Mouse (Mus musculus) liver, embryonic 13.5 days (tissue): ENCODE measurements around the gene Mxra8. TPM values are rescaled to one million over a fixed set of nuclear protein-coding genes. Genes with fewer than 3 reads are reported as not detected.
A peak's percentile ranks its signal among the peaks of the same experiment; 100 is the strongest.

ENCODE experiments used
- ATAC-seq: fragments of 200-750 bp; cut with Nextera tagmentation; 2 replicates; pipeline ENCODE4 v1.8.0; 2017; ENCODE audit warnings: low read depth, mild to moderate bottlenecking, moderate number of reproducible peaks, moderate library complexity
- DNase-seq: peaks from one replicate; pipeline ENCODE4 v3.0.0; 2022
- H3K27ac ChIP-seq: fragments of 300-500 bp; sonication (generic); 2 replicates; pipeline ENCODE4 v1.5.1; 2015; ENCODE audit warnings: moderate library complexity, mild to moderate bottlenecking, inconsistent platforms
- H3K27me3 ChIP-seq: fragments of 300-500 bp; sonication (generic); 2 replicates; pipeline ENCODE4 v1.6.1; 2015; ENCODE audit warnings: mild to moderate bottlenecking, inconsistent platforms
- H3K36me3 ChIP-seq: fragments of 300-500 bp; sonication (generic); 2 replicates; pipeline ENCODE4 v1.6.1; 2015; ENCODE audit warnings: mild to moderate bottlenecking, inconsistent platforms
- H3K4me1 ChIP-seq: fragments of 300-500 bp; sonication (generic); replicated peaks from 2 replicates; pipeline ENCODE4 v1.6.1; 2015; ENCODE audit warnings: inconsistent platforms
- H3K4me2 ChIP-seq: fragments of 300-500 bp; sonication (generic); 2 replicates; pipeline ENCODE4 v1.6.1; 2015; ENCODE audit warnings: inconsistent platforms, mild to moderate bottlenecking, moderate library complexity
- H3K4me3 ChIP-seq: fragments of 300-500 bp; sonication (generic); replicated peaks from 2 replicates; pipeline ENCODE4 v1.5.1; 2015; ENCODE audit warnings: mild to moderate bottlenecking, inconsistent platforms
- H3K9ac ChIP-seq: fragments of 300-500 bp; sonication (generic); 2 replicates; pipeline ENCODE4 v1.6.1; 2015; ENCODE audit warnings: mild to moderate bottlenecking, inconsistent platforms
- H3K9me3 ChIP-seq: fragments of 300-500 bp; sonication (generic); replicated peaks from 2 replicates; pipeline ENCODE4 v1.6.1; 2016; ENCODE audit warnings: inconsistent platforms
- WGBS: fragments of 180-500 bp; shearing (Covaris S2); methylation state at CpG from one replicate; pipeline ENCODE4 v1.1.7; 2015; ENCODE audit not compliant: insufficient replicate concordance; 5-methylcytosine and 5-hydroxymethylcytosine counted together
- polyA plus RNA-seq: library from polyadenylated mRNA; unstranded; fragments of >200 nt; fragmentation: Nextera tagmentation; extraction: Ambion mirVana; gene quantifications from 2 replicates; pipeline ENCODE4 v1.2.1, GENCODE M21; 2015

Gene Mxra8
- polyA plus RNA-seq, 1 experiment from 2014 or later: 5.6 TPM

DNA sequence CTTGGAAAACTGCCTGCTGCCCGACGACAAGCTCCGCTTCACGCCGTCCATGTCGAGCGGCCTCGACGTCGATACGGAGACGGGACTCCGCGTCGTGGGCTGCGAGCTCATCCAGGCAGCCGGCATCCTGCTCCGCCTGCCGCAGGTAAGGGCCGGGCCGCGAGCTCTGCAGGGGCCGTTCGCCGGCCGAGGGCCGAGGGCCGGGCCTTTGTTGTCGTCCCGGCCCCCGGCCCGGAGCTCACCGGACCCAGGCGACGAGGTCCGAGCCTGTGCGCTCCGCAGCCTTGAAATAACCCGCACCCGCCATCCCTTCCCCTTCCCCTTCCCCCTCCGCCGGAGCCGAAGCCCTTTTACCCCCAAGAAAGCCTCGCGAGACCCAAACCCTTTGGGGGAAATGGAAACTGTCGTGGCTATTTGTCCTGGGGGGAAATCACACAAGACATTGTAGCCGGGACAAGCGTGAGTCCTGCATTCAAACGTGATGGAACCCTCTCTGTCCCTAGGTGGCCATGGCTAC is 26.8 kb upstream of the Mxra8 start:
- DNase-seq (no peak), ATAC-seq (peak; percentile 52)
- peaks cover 36% of the 10 kb centered on the region for H3K4me1 ChIP-seq
- H3K9ac ChIP-seq: peak overlapping the region; percentile 99
- peaks cover 76% of the 10 kb centered on the region for H3K36me3 ChIP-seq
- H3K4me2 ChIP-seq: peak overlapping the region; percentile 82
- H3K27ac ChIP-seq: peak overlapping the region; percentile 90
- WGBS: under 1% methylated on average over 49 of the region's 49 CpGs
- H3K4me3 ChIP-seq: peak overlapping the region; percentile 99
- no peaks in the 10 kb centered on the region for H3K9me3 ChIP-seq
- no peaks in the 10 kb centered on the region for H3K27me3 ChIP-seq

GRCm38 (mm10) chr4:155817533-155817932 is 21.9 kb upstream of the Mxra8 start:
- Histone ChIP-seq H3K4me3 (no peak overlapping the region), H3K4me2 (no peak overlapping the region), H3K36me3 (peaks cover 88% of the 10 kb centered on the region), H3K27ac (no peak overlapping the region), H3K9ac (no peak overlapping the region), H3K9me3 (no peaks in the 10 kb centered on the region), H3K4me1 (peaks cover 24% of the 10 kb centered on the region), H3K27me3 (no peaks in the 10 kb centered on the region)
- 79% methylated on average over 4 of the region's 4 CpGs for WGBS
- ATAC-seq (no peak), DNase-seq (no peak)

GRCm38 (mm10) chr4:155821025-155821424 is 18.5 kb upstream of the Mxra8 start:
- Histone ChIP-seq H3K27me3 (no peaks in the 10 kb centered on the region), H3K9ac (no peak overlapping the region), H3K36me3 (peaks cover 96% of the 10 kb centered on the region), H3K4me1 (no peaks in the 10 kb centered on the region), H3K4me2 (no peak overlapping the region), H3K9me3 (no peaks in the 10 kb centered on the region), H3K27ac (no peak overlapping the region), H3K4me3 (no peak overlapping the region)
- ATAC-seq (no peak), DNase-seq (peak; percentile 20)
- 77% methylated on average over 7 of the region's 7 CpGs for WGBS

- Histone ChIP-seq H3K27ac (no peak overlapping the region), H3K4me3 (no peak overlapping the region), H3K4me1 (no peaks in the 10 kb centered on the region), H3K36me3 (peaks cover 95% of the 10 kb centered on the region), H3K4me2 (no peak overlapping the region), H3K9me3 (no peaks in the 10 kb centered on the region), H3K27me3 (no peaks in the 10 kb centered on the region), H3K9ac (no peak overlapping the region)
- WGBS: 94% methylated on average over 16 of the region's 16 CpGs
- ATAC-seq: no peak
- DNase-seq: no peak
These were observed 16.0 kb upstream of the Mxra8 start for GRCm38 (mm10) chr4:155823443-155823842.

DNA sequence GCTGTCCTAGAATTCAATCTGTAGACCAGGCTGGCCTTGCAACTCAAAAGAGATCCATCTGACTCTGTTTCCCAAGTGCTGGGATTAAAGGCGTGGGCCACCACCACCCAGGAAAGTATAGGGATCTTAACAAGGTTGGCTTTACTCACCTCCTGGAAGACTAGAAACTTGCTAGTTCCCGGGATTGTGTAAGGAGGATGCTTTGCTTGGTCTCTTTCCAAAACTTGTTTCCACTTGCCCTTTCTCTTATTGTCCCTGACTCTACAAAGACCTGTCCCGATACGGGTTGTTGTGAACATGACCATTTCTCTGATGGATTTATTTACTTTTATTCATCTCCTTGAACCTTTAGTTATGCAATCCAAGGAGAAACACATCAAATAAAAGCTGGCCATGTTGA is 9.6 kb upstream of the Mxra8 start:
- no peak overlapping the region for H3K9ac ChIP-seq
- DNase-seq (no peak), ATAC-seq (no peak)
- no peaks in the 10 kb centered on the region for H3K27me3 ChIP-seq
- H3K36me3 ChIP-seq: peaks cover 47% of the 10 kb centered on the region
- H3K9me3 ChIP-seq: no peaks in the 10 kb centered on the region
- H3K4me1 ChIP-seq: peaks cover 32% of the 10 kb centered on the region
- H3K4me3 ChIP-seq: no peak overlapping the region
- H3K27ac ChIP-seq: peak overlapping the region; percentile 9; the same call in 1 of the 2 replicates
- 86% methylated on average over 4 of the region's 4 CpGs for WGBS
- H3K4me2 ChIP-seq: no peak overlapping the region

DNA sequence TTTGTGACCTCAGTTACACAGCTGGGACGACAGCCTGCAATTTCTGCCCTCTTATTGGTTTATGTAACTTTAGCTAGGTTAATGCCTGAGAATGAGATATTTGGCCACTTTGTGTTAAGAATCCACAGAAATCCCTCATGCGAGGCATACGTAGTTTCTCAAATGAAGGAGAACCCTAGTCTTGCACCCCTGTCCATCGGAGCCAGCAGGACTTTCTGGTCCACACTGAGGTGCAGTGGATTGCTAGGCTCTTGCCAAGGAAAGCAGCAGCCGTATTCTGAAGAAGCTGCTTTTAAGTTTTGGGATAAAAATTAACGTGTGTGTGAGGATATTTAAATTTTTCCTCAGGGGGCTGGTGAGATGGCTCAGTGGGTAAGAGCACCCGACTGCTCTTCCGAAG is 8.9 kb upstream of the Mxra8 start:
- H3K27ac ChIP-seq: peak overlapping the region; percentile 89
- peak overlapping the region; percentile 62 for H3K9ac ChIP-seq
- DNase-seq: no peak
- H3K36me3 ChIP-seq: peaks cover 40% of the 10 kb centered on the region
- peak overlapping the region; percentile 94 for H3K4me3 ChIP-seq
- H3K4me2 ChIP-seq: peak overlapping the region; percentile 92
- H3K27me3 ChIP-seq: no peaks in the 10 kb centered on the region
- WGBS: 50% methylated on average over 8 of the region's 8 CpGs
- peaks cover 32% of the 10 kb centered on the region for H3K4me1 ChIP-seq
- ATAC-seq: no peak
- H3K9me3 ChIP-seq: no peaks in the 10 kb centered on the region

DNA sequence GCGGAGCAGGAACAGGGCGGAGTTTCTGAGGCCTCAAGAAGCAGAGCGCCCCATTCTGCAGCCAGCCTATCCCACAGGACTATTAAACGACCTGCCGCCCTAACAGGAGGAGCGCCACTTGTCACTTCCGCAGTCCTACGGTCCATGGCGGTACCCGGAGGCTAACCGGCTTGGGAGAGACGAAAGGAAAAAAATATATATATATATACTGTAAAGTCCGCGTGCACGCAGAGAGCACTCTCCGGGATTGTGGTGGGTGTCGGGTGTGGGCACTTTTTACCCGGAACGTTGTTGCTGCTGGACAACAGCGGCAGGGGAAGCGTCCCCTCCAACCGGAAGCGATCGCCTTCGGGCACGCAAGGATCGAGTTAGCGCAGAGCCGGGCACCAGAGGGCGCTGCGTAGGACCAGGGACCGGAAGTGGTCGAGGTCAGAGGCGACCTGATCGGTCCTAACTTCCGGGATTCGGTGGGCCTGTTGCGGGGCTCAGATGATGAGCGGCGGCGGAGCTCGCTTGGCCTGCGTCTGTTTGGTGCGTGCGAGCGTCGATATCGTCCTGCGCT is 8.2 kb upstream of the Mxra8 start, which contains the start of gene Aurkaip1:
TSS of gene Aurkaip1 (plus strand) at position 68 of the 562 bp plus-strand sequence.
- peak within 1 kb of the TSS; percentile 94 for H3K9ac ChIP-seq
- H3K27ac ChIP-seq: peak within 1 kb of the TSS; percentile 89
- H3K36me3 ChIP-seq: peaks cover 36% of the 10 kb centered on the region
- ATAC-seq (peak; percentile 96), DNase-seq (peak; percentile 95)
- WGBS: under 1% methylated on average over 49 of the region's 49 CpGs
- no peaks in the 10 kb centered on the region for H3K9me3 ChIP-seq
- no peaks in the 10 kb centered on the region for H3K27me3 ChIP-seq
- H3K4me2 ChIP-seq: peak within 1 kb of the TSS; percentile 92
- H3K4me3 ChIP-seq: peak within 1 kb of the TSS; percentile 94
- H3K4me1 ChIP-seq: peaks cover 32% of the 10 kb centered on the region

- H3K36me3 ChIP-seq: peaks cover 31% of the 10 kb centered on the region
- peak overlapping the region; percentile 94 for H3K4me3 ChIP-seq
- H3K4me2 ChIP-seq: peak overlapping the region; percentile 92
- H3K4me1 ChIP-seq: peaks cover 32% of the 10 kb centered on the region
- peak overlapping the region; percentile 94 for H3K9ac ChIP-seq
- H3K9me3 ChIP-seq: no peaks in the 10 kb centered on the region
- WGBS: under 1% methylated on average over 25 of the region's 25 CpGs
- no peaks in the 10 kb centered on the region for H3K27me3 ChIP-seq
- DNase-seq (no peak), ATAC-seq (peak; percentile 11)
- peak overlapping the region; percentile 89 for H3K27ac ChIP-seq
These were observed 7.6 kb upstream of the Mxra8 start for GRCm38 (mm10) chr4:155831831-155832230.

GRCm38 (mm10) chr4:155832321-155832720 is 7.2 kb upstream of the Mxra8 start:
- ATAC-seq (no peak), DNase-seq (no peak)
- Histone ChIP-seq H3K36me3 (peaks cover 26% of the 10 kb centered on the region), H3K27me3 (no peaks in the 10 kb centered on the region), H3K4me2 (peak overlapping the region; percentile 92), H3K4me1 (peaks cover 32% of the 10 kb centered on the region), H3K27ac (peak overlapping the region; percentile 89), H3K9me3 (no peaks in the 10 kb centered on the region), H3K9ac (peak overlapping the region; percentile 94), H3K4me3 (peak overlapping the region; percentile 94)
- WGBS: 49% methylated on average over 10 of the region's 10 CpGs

DNA sequence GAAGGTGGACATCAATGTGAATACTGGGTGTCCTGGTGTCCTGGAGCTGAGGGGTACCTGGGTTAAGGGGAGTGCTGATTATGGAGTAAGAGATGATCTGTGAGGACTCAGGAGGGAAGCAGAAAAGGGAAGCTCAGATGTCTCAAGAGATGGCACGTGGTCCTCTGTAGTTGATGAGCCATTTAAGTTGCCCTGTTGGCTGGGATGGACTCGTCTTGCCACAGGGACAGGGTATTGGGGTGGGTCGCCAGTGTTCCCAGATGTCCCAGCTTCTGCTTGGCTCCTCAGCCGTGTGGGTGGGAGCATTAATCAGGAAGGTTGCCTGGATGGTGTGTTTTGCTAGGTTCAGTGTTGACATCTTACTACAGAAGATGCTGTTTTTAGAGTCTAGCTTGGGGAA is 6.2 kb upstream of the Mxra8 start:
- peak overlapping the region; percentile 92 for H3K4me2 ChIP-seq
- H3K27ac ChIP-seq: peak overlapping the region; percentile 34
- H3K36me3 ChIP-seq: peaks cover 17% of the 10 kb centered on the region
- H3K9ac ChIP-seq: 0 out of 2 replicates have a peak overlapping the region, but pooled peaks have one; percentile 94
- peaks cover 40% of the 10 kb centered on the region for H3K4me1 ChIP-seq
- no peak for ATAC-seq
- DNase-seq: no peak
- 80% methylated on average over 4 of the region's 4 CpGs for WGBS
- no peaks in the 10 kb centered on the region for H3K9me3 ChIP-seq
- H3K27me3 ChIP-seq: 0 out of 2 replicates have a peak, but pooled peaks cover 3% of the 10 kb centered on the region
- peak overlapping the region; percentile 94; the same call in 1 of the 2 replicates for H3K4me3 ChIP-seq

DNA sequence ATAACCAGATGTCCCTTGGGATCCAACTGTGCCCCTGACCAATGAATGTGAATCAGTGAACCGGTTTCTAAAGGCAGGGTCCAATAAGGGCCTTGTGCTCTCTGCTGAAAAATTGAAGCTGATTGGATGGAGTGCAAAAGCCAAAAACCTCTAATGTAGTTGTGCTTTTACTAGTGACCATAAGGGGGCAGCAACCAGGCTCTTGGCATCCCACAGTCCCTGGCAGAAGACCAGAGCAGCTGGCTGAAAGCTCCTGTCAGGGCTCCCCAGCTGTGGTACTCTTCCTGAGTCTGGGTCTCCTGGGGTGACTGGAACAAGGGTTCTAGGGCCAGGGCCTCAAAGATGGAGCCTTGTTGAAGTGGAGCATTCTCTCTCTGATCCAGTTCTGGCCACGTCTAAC is 5.6 kb upstream of the Mxra8 start:
- ATAC-seq: no peak
- H3K27me3 ChIP-seq: 0 out of 2 replicates have a peak, but pooled peaks cover 3% of the 10 kb centered on the region
- no peaks in the 10 kb centered on the region for H3K9me3 ChIP-seq
- H3K4me2 ChIP-seq: peak overlapping the region; percentile 92; the same call in 1 of the 2 replicates
- DNase-seq: peak; percentile 60
- 46% methylated on average over 2 of the region's 2 CpGs for WGBS
- peaks cover 13% of the 10 kb centered on the region for H3K36me3 ChIP-seq
- peaks cover 46% of the 10 kb centered on the region for H3K4me1 ChIP-seq
- peak overlapping the region; percentile 5; the same call in 1 of the 2 replicates for H3K9ac ChIP-seq
- H3K27ac ChIP-seq: peak overlapping the region; percentile 34; the same call in 1 of the 2 replicates
- no peak overlapping the region for H3K4me3 ChIP-seq
